Mouse (Mus musculus): ENCODE data around the gene Dnhd1. TPM values are rescaled to one million over a fixed set of nuclear protein-coding genes. Genes with fewer than 3 reads are reported as not detected.

Dnhd1 gene
- polyA plus RNA-seq, 1 experiment from 2014 or later: 0.85 TPM

Other genes starting within 250 kb of the Dnhd1 start
- gene Cnga4, start 246.3 kb upstream of the Dnhd1 start, polyA plus RNA-seq (2014; fragmentation: Nextera tagmentation; extraction: Ambion mirVana): 0.15 TPM in 1 of 2 replicates, not detected in the other
- gene Cckbr, start 225.1 kb upstream of the Dnhd1 start, polyA plus RNA-seq (2014; fragmentation: Nextera tagmentation; extraction: Ambion mirVana): 0.13 and 0.17 TPM in 2 replicates
- 29.6 and 34.3 TPM in 2 replicates for gene Cavin3, start 168.5 kb upstream of the Dnhd1 start, polyA plus RNA-seq (2014; fragmentation: Nextera tagmentation; extraction: Ambion mirVana)
- gene Smpd1, start 96.5 kb upstream of the Dnhd1 start, polyA plus RNA-seq (2014; fragmentation: Nextera tagmentation; extraction: Ambion mirVana): 51.2 and 52.5 TPM in 2 replicates
- 94.6 and 112 TPM in 2 replicates for gene Apbb1, start 69.2 kb upstream of the Dnhd1 start, polyA plus RNA-seq (2014; fragmentation: Nextera tagmentation; extraction: Ambion mirVana)
- not detected in 2 replicates for gene Hpx, start 50.7 kb upstream of the Dnhd1 start, polyA plus RNA-seq (2014; fragmentation: Nextera tagmentation; extraction: Ambion mirVana)
- 31.2 and 34.3 TPM in 2 replicates for gene Trim3, start 17.3 kb upstream of the Dnhd1 start, polyA plus RNA-seq (2014; fragmentation: Nextera tagmentation; extraction: Ambion mirVana)
- 146 and 148 TPM in 2 replicates for gene Timm10b, start 10.8 kb upstream of the Dnhd1 start, polyA plus RNA-seq (2014; fragmentation: Nextera tagmentation; extraction: Ambion mirVana)
- gene Arfip2, start 10.4 kb upstream of the Dnhd1 start, polyA plus RNA-seq (2014; fragmentation: Nextera tagmentation; extraction: Ambion mirVana): 69.7 and 73.2 TPM in 2 replicates
- 10.2 and 10.8 TPM in 2 replicates for gene Gm45799, start 10.3 kb upstream of the Dnhd1 start, polyA plus RNA-seq (2014; fragmentation: Nextera tagmentation; extraction: Ambion mirVana)
- 252 and 264 TPM in 2 replicates for gene Ilk, start 85.8 kb downstream of the Dnhd1 start, polyA plus RNA-seq (2014; fragmentation: Nextera tagmentation; extraction: Ambion mirVana)
- 33.1 and 44.1 TPM in 2 replicates for gene Rrp8, start 86.6 kb downstream of the Dnhd1 start, polyA plus RNA-seq (2014; fragmentation: Nextera tagmentation; extraction: Ambion mirVana)
- 175 and 191 TPM in 2 replicates for gene Taf10, start 93.5 kb downstream of the Dnhd1 start, polyA plus RNA-seq (2014; fragmentation: Nextera tagmentation; extraction: Ambion mirVana)
- gene Tpp1, start 101.4 kb downstream of the Dnhd1 start, polyA plus RNA-seq (2014; fragmentation: Nextera tagmentation; extraction: Ambion mirVana): 43.3 and 51.5 TPM in 2 replicates
- gene Dchs1, start 136.8 kb downstream of the Dnhd1 start, polyA plus RNA-seq (2014; fragmentation: Nextera tagmentation; extraction: Ambion mirVana): 15.0 and 17.7 TPM in 2 replicates
- 274 and 290 TPM in 2 replicates for gene Mrpl17, start 160.3 kb downstream of the Dnhd1 start, polyA plus RNA-seq (2014; fragmentation: Nextera tagmentation; extraction: Ambion mirVana)

Measured in hindbrain, embryonic 11.5 days (tissue).